Mouse (Mus musculus) midbrain, embryonic 14.5 days (tissue): ENCODE data around the gene Dnah7a. TPM values are rescaled to one million over a fixed set of nuclear protein-coding genes. Genes with fewer than 3 reads are reported as not detected.
"Not testable (repeated sequence)": the region's sequence is repeated elsewhere in the genome, so short reads cannot be mapped to it uniquely, and the experiment has no call there.

ENCODE experiments used
- ATAC-seq: fragments of 200-750 bp; cut with Nextera tagmentation; 2 replicates; pipeline ENCODE4 v1.8.0; 2017; ENCODE audit warnings: moderate number of reproducible peaks, moderate library complexity; ENCODE audit not compliant: low FRiP score, low TSS enrichment
- DNase-seq: peaks from one replicate; pipeline ENCODE4 v3.0.0-alpha.2; 2015
- H3K27ac ChIP-seq: fragments of 300-500 bp; sonication (generic); replicated peaks from 2 replicates; pipeline ENCODE4 v1.5.1; 2014; ENCODE audit warnings: mild to moderate bottlenecking, low read depth, low read length, moderate library complexity
- H3K27me3 ChIP-seq: fragments of 300-500 bp; sonication (generic); 2 replicates; pipeline ENCODE4 v1.6.1; 2014; ENCODE audit warnings: low read length, control low read depth, mixed read lengths; ENCODE audit not compliant: control insufficient read depth, insufficient read depth
- H3K36me3 ChIP-seq: fragments of 300-500 bp; sonication (generic); 2 replicates; pipeline ENCODE4 v1.6.1; 2014; ENCODE audit warnings: low read length, control low read depth; ENCODE audit not compliant: control insufficient read depth, insufficient read depth
- H3K4me1 ChIP-seq: fragments of 300-500 bp; sonication (generic); 2 replicates; pipeline ENCODE4 v1.6.1; 2014; ENCODE audit warnings: mild to moderate bottlenecking, antibody characterized with exemption, low read length, control low read depth; ENCODE audit not compliant: control insufficient read depth, insufficient read depth
- H3K4me2 ChIP-seq: fragments of 300-500 bp; sonication (generic); 2 replicates; pipeline ENCODE4 v1.6.1; 2014; ENCODE audit warnings: mild to moderate bottlenecking, low read length, moderate library complexity
- H3K4me3 ChIP-seq: fragments of 300-500 bp; sonication (generic); replicated peaks from 2 replicates; pipeline ENCODE4 v1.5.1; 2014; ENCODE audit warnings: low read depth, low read length
- H3K9ac ChIP-seq: fragments of 300-500 bp; sonication (generic); replicated peaks from 2 replicates; pipeline ENCODE4 v1.6.1; 2014; ENCODE audit warnings: mild to moderate bottlenecking, low read length, moderate library complexity
- H3K9me3 ChIP-seq: fragments of 300-500 bp; sonication (generic); 2 replicates; pipeline ENCODE4 v1.6.1; 2016; ENCODE audit warnings: low read length, control low read depth, mixed read lengths; ENCODE audit not compliant: control insufficient read depth
- WGBS: fragments of 180-500 bp; shearing (Covaris S2); extraction: QIAGEN DNeasy Blood & Tissue Kit; methylation state at CpG from one replicate; pipeline ENCODE4 v1.1.7; 2014; 5-methylcytosine and 5-hydroxymethylcytosine counted together
- polyA plus RNA-seq: library from polyadenylated mRNA; unstranded; fragments of >200 nt; fragmentation: Nextera tagmentation; extraction: Ambion mirVana; gene quantifications from 2 replicates; pipeline ENCODE4 v1.2.1, GENCODE M21; 2014

Dnah7a gene
- 10.9 and 12.7 TPM in 2 replicates for polyA plus RNA-seq

DNA sequence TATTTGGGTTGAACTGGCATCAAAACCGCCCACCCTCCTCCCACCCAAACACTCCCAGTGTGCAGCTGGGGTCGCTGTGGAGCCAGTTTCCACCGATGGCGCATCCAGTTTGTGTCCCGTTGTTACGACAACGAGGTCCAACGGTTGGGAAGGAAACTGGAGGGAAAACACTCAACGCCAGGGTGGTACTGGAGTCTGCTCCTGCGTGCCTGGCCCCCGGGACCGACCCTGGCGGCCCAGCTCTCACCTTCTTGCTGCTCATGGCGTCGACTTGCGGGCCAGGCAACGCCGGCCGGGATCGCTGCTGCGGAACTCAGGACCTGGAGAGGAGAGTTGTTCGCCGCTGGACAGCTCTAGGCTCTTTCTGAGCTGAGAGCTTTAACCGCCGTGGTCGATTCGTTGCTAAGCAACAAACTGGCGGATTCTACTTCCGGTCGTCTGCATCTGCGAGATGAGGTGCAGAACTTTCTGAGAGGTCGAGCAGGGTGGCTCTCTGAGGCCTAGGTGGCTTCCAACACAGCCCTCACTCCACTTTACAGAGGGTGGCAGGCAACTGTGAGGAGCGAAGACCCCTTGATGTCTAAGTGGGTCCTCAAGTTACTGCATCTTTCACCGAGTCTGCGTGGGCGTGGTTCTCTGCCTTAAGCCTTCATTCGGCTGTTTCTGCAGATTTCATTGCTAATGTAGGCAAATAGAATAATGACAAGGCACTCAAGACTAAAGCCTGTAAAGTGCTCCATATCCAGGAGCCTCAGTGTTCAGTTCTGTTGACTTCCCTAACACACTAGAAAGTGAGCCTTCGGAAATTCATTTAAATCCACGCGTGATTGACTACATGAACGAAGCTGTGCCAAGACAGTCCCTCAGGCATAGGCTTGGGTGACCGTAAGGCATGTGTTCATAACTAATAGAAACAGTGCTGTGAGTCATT, at the start of gene Dnah7a:
Gene Dnah7a, minus strand, starts transcription at position 354 of the 931 bp plus-strand sequence.
- H3K4me1 ChIP-seq: peaks cover 3% of the 10 kb centered on the region; the same call in 1 of the 2 replicates
- H3K4me3 ChIP-seq: peak within 1 kb of the TSS; percentile 58
- H3K9me3 ChIP-seq: no peaks in the 10 kb centered on the region
- peak within 1 kb of the TSS; percentile 77 for H3K27ac ChIP-seq
- peak; percentile 86 for ATAC-seq
- H3K4me2 ChIP-seq: peak within 1 kb of the TSS; percentile 75
- no peaks in the 10 kb centered on the region for H3K36me3 ChIP-seq
- DNase-seq: peak; percentile 88
- H3K27me3 ChIP-seq: no peaks in the 10 kb centered on the region
- H3K9ac ChIP-seq: peak within 1 kb of the TSS; percentile 62
- WGBS: 15% methylated on average over 42 of the region's 42 CpGs

DNA sequence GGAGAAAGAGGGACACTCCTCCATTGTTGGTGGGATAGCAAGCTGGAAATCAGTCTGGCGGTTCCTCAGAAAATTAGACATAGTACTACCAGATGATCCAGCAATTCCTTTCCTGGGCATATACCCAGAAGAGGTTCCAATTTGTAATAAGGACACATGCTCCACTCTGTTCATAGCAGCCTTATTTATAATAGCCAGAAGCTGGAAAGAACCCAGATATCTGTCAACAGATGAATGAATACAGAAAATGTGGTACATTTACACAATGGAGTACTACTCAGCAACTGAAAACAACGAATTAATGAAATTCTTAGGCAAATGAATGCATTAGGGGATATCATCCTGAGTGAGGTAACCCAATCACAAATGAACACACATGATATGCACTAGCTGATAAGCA, 46.9 kb upstream of the Dnah7a start:
- not testable (repeated sequence) for ATAC-seq, DNase-seq
- WGBS: 88% methylated on average over 2 of the region's 2 CpGs

DNA sequence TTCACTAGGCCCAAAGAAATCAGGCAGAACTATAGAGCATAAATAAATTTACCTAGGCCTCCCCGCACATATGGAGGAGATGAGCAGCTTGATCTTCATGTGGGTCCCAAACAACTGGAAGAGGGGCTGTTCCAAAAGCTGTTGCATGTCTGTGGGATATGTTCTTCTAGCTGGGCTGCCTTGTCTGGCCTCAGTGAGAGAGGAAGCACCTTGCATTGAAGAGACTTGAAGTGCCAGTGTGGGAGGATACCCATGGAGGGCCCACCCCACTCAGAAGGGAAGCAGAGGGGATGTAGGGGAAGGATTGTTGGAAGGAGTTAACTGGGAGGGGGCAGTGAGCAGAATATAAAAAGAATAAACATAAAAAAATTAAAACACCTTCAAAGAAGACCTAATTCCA, 44.6 kb upstream of the Dnah7a start:
- H3K27me3 ChIP-seq: no peaks in the 10 kb centered on the region
- H3K9me3 ChIP-seq: no peaks in the 10 kb centered on the region
- DNase-seq (no peak), ATAC-seq (no peak)
- no peak overlapping the region for H3K9ac ChIP-seq
- H3K27ac ChIP-seq: no peak overlapping the region
- 79% methylated on average over 1 of the region's 1 CpGs for WGBS
- no peak overlapping the region for H3K4me3 ChIP-seq
- no peak overlapping the region for H3K4me2 ChIP-seq
- no peaks in the 10 kb centered on the region for H3K4me1 ChIP-seq
- no peaks in the 10 kb centered on the region for H3K36me3 ChIP-seq

More for the DNA sequence above, 46.9 kb upstream of the Dnah7a start:
- not testable (repeated sequence) for H3K4me3 ChIP-seq, H3K4me1 ChIP-seq, H3K27me3 ChIP-seq, H3K4me2 ChIP-seq, H3K9me3 ChIP-seq, H3K36me3 ChIP-seq, H3K9ac ChIP-seq, H3K27ac ChIP-seq

DNA sequence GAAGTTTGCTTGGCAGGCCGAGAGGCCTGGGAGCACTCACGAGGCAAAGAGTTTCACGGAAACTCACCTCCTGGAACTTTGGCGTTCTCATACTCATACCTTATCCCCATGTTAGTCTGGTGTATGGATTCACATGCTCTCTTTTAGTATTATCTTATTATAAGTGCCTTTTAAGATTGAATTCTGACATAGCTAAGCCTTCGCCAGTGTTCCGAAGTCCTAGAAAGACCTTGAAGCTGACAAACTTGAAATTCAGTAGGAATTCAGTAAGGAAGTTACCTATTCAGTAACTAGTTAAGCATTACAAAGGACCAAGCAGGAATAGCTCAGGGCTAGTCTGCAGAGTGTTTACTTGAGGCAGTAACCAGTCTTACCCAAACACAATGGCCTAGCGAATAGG, 44.1 kb upstream of the Dnah7a start:
- not testable (repeated sequence) for ATAC-seq, H3K4me2 ChIP-seq, H3K36me3 ChIP-seq, H3K9me3 ChIP-seq, H3K4me3 ChIP-seq, H3K27me3 ChIP-seq, H3K27ac ChIP-seq, DNase-seq, H3K9ac ChIP-seq, H3K4me1 ChIP-seq
- 85% methylated on average over 7 of the region's 7 CpGs for WGBS

DNA sequence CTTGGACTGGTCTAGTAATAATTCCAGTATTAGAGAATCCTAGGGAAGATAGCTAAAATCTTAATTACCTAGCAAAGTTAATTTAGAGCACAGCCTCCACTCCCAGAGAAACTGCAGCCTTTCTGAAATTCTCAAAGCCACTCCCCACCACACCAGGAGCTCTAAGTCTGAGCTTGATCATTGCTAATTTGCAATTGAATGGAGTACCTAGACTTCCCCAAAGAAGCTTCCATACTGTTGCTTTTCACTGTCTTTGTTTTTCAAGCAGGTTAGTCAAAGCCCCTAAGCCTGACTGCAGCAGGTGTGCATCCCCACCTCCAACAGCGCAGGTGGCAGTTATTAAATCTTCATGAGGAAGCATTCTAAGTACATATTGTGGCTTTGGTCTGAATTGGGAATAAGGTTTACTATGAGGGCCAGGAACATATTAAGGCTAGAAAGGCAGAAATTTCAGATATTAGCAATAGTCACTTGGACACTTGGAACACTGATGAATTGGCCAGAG, 43.3 kb upstream of the Dnah7a start:
- 49% methylated on average over 1 of the region's 1 CpGs for WGBS
- H3K27me3 ChIP-seq, H3K4me3 ChIP-seq, H3K9me3 ChIP-seq, H3K4me2 ChIP-seq, H3K27ac ChIP-seq, H3K4me1 ChIP-seq, DNase-seq, H3K9ac ChIP-seq, H3K36me3 ChIP-seq, ATAC-seq: not testable (repeated sequence)

DNA sequence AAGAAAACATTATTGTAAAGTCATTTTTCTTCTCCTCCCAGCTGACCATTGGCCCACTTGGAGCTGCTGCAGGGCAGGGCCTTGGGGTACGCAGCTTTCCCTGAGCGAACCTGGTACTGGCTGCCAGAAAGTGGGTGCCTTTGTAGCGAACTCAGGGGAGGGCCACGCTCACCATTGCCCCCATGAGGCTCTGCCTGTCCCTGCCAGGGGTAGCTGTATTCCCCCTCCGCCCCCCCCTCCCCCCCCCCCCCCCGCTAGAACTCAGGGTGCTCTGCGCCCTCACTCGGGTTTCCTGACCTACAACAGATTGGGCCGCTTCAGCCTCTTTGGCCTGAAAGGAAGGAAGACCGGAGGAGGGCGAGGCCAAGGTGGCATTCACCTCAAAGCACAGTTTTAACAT, 42.0 kb upstream of the Dnah7a start:
- Histone ChIP-seq H3K4me3 (no peak overlapping the region), H3K9ac (no peak overlapping the region), H3K27me3 (no peaks in the 10 kb centered on the region), H3K4me2 (no peak overlapping the region), H3K9me3 (no peaks in the 10 kb centered on the region), H3K27ac (no peak overlapping the region), H3K36me3 (no peaks in the 10 kb centered on the region), H3K4me1 (no peaks in the 10 kb centered on the region)
- ATAC-seq (no peak), DNase-seq (no peak)
- 32% methylated on average over 9 of the region's 11 CpGs for WGBS

DNA sequence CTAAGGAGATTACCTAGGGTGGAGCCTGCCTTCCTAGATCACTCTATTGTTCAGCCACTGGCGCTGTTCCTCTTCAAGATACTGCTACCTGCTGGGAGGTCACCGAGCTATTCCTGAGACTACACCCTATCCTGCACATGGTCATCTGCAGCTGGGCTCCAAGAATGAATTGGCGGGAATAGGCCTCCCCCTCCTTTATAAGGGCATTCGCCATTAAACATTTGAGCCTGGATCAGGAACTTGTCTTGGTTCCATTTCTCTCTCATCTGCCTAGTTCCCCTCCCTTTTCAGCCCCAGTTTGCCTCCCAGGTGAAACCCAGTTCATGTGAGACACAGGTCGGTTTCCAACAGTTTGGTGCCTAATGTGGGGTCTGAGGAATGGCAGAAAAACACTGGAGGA, 39.4 kb upstream of the Dnah7a start:
- H3K27ac ChIP-seq: no peak overlapping the region
- H3K4me1 ChIP-seq: no peaks in the 10 kb centered on the region
- no peak overlapping the region for H3K4me2 ChIP-seq
- ATAC-seq: no peak
- no peak overlapping the region for H3K4me3 ChIP-seq
- DNase-seq: no peak
- H3K9me3 ChIP-seq: no peaks in the 10 kb centered on the region
- H3K27me3 ChIP-seq: no peaks in the 10 kb centered on the region
- H3K9ac ChIP-seq: no peak overlapping the region
- no peaks in the 10 kb centered on the region for H3K36me3 ChIP-seq
- 52% methylated on average over 5 of the region's 5 CpGs for WGBS

DNA sequence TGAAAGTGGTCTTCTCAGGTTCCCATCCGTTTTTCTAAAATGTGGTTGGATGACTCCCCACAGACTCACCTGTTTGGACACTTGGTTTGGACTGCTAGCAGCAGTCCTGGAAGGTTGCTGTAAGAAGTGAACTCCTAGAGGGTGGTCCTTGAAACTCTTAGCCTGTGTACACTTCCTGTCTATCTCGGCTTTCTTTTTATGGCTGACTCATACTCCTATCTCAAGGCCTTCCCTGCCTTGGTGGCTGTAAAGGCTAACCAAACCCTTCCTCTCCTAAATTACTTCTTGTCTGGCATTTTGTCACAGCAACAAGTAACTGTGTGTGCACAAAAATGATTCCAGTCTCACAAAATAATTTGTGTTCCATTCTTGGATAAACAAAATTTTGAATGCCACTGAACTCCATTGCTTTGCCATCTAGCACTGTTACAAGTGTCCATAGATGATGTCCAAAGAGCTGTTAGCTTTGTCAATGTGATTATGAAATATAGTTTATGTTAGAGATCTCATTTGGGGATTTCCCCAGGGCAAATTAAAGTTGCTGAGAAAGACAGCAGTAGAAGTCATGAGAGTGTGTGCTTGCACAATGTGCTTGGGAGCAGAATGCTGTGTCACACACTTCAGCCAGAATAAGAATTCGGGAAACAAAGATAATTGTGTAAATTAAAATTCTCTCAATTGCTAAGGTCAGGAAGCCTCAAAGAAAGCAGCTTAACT, 35.3 kb upstream of the Dnah7a start:
- 92% methylated on average over 3 of the region's 3 CpGs for WGBS
- Histone ChIP-seq H3K36me3 (no peaks in the 10 kb centered on the region), H3K27ac (no peak overlapping the region), H3K4me3 (no peak overlapping the region), H3K27me3 (no peaks in the 10 kb centered on the region), H3K9me3 (no peaks in the 10 kb centered on the region), H3K4me2 (no peak overlapping the region), H3K9ac (no peak overlapping the region), H3K4me1 (no peaks in the 10 kb centered on the region)
- DNase-seq (no peak), ATAC-seq (no peak)
